Mouse (Mus musculus): ENCODE measurements around the gene Atp23. TPM values are rescaled to one million over a fixed set of nuclear protein-coding genes. Genes with fewer than 3 reads are reported as not detected.
A peak's percentile ranks its signal among the peaks of the same experiment; 100 is the strongest.
"Not testable (repeated sequence)": the region's sequence is repeated elsewhere in the genome, so short reads cannot be mapped to it uniquely, and the experiment has no call there.

The Atp23 gene
- polyA plus RNA-seq, 1 experiment from 2014 or later: 15.4 TPM

GRCm38 (mm10) chr10:126845309-126845911 lies 55.7 kb downstream of the Atp23 start:
- 14% methylated on average over 10 of the region's 10 CpGs for WGBS
- H3K36me3 ChIP-seq: no peaks in the 10 kb centered on the region; the same call in 1 of the 2 replicates
- no peak overlapping the region for H3K4me3 ChIP-seq
- peak overlapping the region; percentile 37 for H3K4me2 ChIP-seq
- H3K9me3 ChIP-seq: no peaks in the 10 kb centered on the region
- peak; percentile 81 for ATAC-seq (ENCODE audit: low FRiP score, low read depth)
- H3K4me1 ChIP-seq (replicated peaks): peaks cover 11% of the 10 kb centered on the region
- H3K27me3 ChIP-seq: no peaks in the 10 kb centered on the region
- H3K9ac ChIP-seq: no peak overlapping the region
- H3K27ac ChIP-seq (replicated peaks): peak overlapping the region; percentile 43

DNA sequence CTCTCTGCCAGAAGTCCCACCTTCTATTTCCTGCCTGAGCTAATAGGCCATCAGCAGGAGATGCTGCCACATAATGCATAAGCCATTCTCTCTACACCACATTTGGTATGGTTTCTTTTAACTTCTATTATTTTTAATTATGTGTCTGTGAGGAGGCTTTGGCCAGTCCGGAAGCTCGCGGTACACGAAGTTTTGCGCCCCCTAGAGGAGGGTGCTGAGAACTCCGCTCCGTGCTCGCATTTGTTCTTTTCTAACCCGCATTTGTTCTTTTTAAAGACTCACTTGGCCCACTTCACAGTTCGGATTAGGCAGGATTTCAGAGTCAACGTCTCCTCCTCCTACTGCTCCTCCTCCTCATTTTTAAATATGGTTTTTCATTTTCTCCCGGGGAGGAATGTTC lies 56.5 kb downstream of the Atp23 start:
- Histone ChIP-seq H3K4me3 (no peak overlapping the region), H3K27me3 (no peaks in the 10 kb centered on the region), H3K9me3 (no peaks in the 10 kb centered on the region), H3K27ac (replicated peaks) (no peak overlapping the region), H3K4me2 (no peak overlapping the region), H3K9ac (no peak overlapping the region), H3K4me1 (replicated peaks) (peaks cover 11% of the 10 kb centered on the region), H3K36me3 (no peaks in the 10 kb centered on the region; the same call in 1 of the 2 replicates)
- WGBS: 37% methylated on average over 12 of the region's 12 CpGs
- ATAC-seq (ENCODE audit: low FRiP score, low read depth): no peak

GRCm38 (mm10) chr10:126840266-126840665 lies 60.9 kb downstream of the Atp23 start:
- Histone ChIP-seq H3K9me3 (no peaks in the 10 kb centered on the region), H3K4me2 (no peak overlapping the region), H3K27ac (replicated peaks) (no peak overlapping the region), H3K9ac (no peak overlapping the region), H3K36me3 (no peaks in the 10 kb centered on the region; the same call in 1 of the 2 replicates), H3K4me3 (no peak overlapping the region), H3K27me3 (no peaks in the 10 kb centered on the region), H3K4me1 (replicated peaks) (peaks cover 2% of the 10 kb centered on the region; the same call in 1 of the 2 replicates)
- ATAC-seq (ENCODE audit: low FRiP score, low read depth): no peak

DNA sequence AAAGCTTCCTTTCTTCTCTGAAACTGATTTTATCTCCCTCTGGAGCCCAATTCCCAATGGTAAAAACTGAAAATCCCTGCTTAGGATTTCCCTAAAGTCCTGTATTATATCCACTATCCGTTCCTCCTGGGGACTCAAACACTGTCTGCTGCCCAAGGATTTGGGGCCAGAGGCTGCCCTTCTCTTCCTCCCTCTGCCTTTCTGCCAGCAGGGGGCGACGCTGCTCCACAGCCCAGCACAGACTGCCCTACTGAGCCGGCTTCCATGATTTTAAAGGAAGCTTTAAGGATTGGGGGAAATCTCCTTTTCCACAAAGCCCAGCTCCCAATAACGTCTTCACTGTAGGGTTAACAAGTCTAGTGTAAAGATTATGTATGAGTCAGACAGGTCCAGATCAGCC lies 68.1 kb downstream of the Atp23 start:
- peaks cover 10% of the 10 kb centered on the region; the same call in 1 of the 2 replicates for H3K4me1 ChIP-seq (replicated peaks)
- no peaks in the 10 kb centered on the region for H3K9me3 ChIP-seq
- H3K4me2 ChIP-seq: no peak overlapping the region
- WGBS: 27% methylated on average over 5 of the region's 5 CpGs
- no peak overlapping the region for H3K27ac ChIP-seq (replicated peaks)
- H3K4me3 ChIP-seq: no peak overlapping the region
- ATAC-seq (ENCODE audit: low FRiP score, low read depth): no peak
- no peaks in the 10 kb centered on the region for H3K36me3 ChIP-seq
- H3K27me3 ChIP-seq: no peaks in the 10 kb centered on the region
- H3K9ac ChIP-seq: no peak overlapping the region

GRCm38 (mm10) chr10:126831329-126831728 lies 69.8 kb downstream of the Atp23 start:
- H3K27me3 ChIP-seq: no peaks in the 10 kb centered on the region
- H3K9ac ChIP-seq: no peak overlapping the region
- no peak overlapping the region for H3K4me2 ChIP-seq
- ATAC-seq (ENCODE audit: low FRiP score, low read depth): no peak
- no peaks in the 10 kb centered on the region for H3K36me3 ChIP-seq
- WGBS: 88% methylated on average over 5 of the region's 5 CpGs
- H3K9me3 ChIP-seq: no peaks in the 10 kb centered on the region
- peaks cover 10% of the 10 kb centered on the region; the same call in 1 of the 2 replicates for H3K4me1 ChIP-seq (replicated peaks)
- H3K4me3 ChIP-seq: no peak overlapping the region
- H3K27ac ChIP-seq (replicated peaks): no peak overlapping the region

DNA sequence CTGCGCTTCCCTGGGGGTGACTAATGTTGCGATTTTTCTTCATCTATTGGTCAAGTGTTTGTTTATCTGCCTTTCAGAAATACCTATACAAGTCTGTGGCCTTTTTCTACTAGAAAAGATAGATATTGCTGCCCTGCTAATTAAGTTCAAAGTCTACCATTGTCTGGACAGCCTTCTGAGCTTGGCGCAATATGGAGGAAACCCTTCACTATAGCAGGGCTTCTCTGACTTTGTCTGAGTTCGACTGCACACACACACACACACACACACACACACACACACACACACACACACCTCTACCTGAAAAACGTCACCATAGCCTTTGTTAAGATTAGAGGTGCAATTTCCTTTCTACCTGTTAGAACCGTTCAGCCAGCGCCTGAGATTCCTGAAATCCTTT lies 72.5 kb downstream of the Atp23 start:
- Histone ChIP-seq H3K27ac (replicated peaks) (peak overlapping the region; percentile 47), H3K4me1 (replicated peaks) (peaks cover 10% of the 10 kb centered on the region; the same call in 1 of the 2 replicates), H3K9me3 (no peaks in the 10 kb centered on the region), H3K4me2 (peak overlapping the region; percentile 16; the same call in 1 of the 2 replicates), H3K9ac (no peak overlapping the region), H3K36me3 (no peaks in the 10 kb centered on the region), H3K27me3 (no peaks in the 10 kb centered on the region), H3K4me3 (no peak overlapping the region)
- WGBS: 58% methylated on average over 7 of the region's 7 CpGs
- peak; percentile 40; the same call in 1 of the 2 replicates for ATAC-seq (ENCODE audit: low FRiP score, low read depth)

DNA sequence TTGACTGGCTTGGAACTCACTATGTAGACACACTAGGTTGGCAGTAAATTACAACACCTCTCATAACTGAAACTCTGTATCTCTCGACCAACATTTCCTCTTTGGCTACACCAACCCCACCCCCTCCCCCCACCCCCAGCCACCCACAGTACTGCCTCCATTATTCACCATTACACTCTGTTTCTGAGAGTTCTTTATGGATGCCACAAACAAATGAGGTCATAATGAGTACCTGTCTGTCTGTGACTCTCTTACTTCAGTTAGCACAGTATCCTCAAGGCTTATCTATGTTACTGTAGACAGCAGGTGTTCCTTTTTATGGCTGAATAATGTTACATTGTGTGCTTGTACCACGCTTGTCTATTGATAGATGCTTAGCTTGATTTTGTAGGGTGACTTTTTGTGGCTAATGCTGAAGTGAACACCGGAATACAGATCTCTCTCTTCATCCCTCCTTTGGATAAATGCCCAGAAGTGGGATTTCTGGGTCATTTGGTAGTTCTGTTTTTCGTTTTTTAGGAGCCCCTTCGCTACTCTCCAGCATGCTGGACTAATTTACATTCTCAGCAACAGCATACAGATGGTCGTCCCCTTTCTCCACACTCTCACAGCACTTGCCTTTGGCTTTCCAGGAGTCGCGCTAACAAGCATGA lies 73.1 kb downstream of the Atp23 start:
- Histone ChIP-seq H3K4me1 (replicated peaks) (peaks cover 10% of the 10 kb centered on the region; the same call in 1 of the 2 replicates), H3K9ac (no peak overlapping the region), H3K36me3 (no peaks in the 10 kb centered on the region), H3K4me2 (peak overlapping the region; percentile 16; the same call in 1 of the 2 replicates), H3K9me3 (no peaks in the 10 kb centered on the region), H3K27ac (replicated peaks) (peak overlapping the region; percentile 47), H3K27me3 (no peaks in the 10 kb centered on the region), H3K4me3 (no peak overlapping the region)
- 24% methylated on average over 8 of the region's 8 CpGs for WGBS
- peak; percentile 85 for ATAC-seq (ENCODE audit: low FRiP score, low read depth)

DNA sequence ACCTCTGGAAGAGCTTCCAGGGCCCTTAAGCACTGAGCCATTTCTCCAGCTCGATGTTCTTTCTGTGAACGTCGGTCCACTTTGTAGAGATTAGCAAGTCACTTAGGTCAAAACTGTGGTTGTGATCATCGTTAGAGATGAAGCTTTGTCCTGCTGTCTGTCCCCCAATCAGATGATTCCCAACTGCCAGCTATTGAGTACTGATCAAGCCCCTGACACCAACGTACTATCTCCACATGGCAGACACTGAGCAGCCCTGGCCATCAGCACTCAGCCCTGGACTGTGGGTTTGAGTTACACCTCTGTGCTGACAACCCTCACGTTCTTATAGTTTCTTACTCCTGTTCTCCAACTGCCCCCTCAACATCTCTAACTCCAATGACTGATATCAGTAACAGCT lies 74.2 kb downstream of the Atp23 start:
- H3K27me3 ChIP-seq: no peaks in the 10 kb centered on the region
- ATAC-seq (ENCODE audit: low FRiP score, low read depth): no peak
- H3K9ac ChIP-seq: no peak overlapping the region
- H3K27ac ChIP-seq (replicated peaks): no peak overlapping the region
- no peaks in the 10 kb centered on the region for H3K36me3 ChIP-seq
- no peaks in the 10 kb centered on the region for H3K9me3 ChIP-seq
- H3K4me3 ChIP-seq: no peak overlapping the region
- 94% methylated on average over 6 of the region's 6 CpGs for WGBS
- peaks cover 14% of the 10 kb centered on the region; the same call in 1 of the 2 replicates for H3K4me1 ChIP-seq (replicated peaks)
- no peak overlapping the region for H3K4me2 ChIP-seq

GRCm38 (mm10) chr10:126826216-126826615 lies 74.9 kb downstream of the Atp23 start:
- 88% methylated on average over 8 of the region's 8 CpGs for WGBS
- not testable (repeated sequence) for H3K27me3 ChIP-seq; H3K4me2 ChIP-seq; H3K4me3 ChIP-seq; H3K36me3 ChIP-seq; H3K9ac ChIP-seq; ATAC-seq (ENCODE audit: low FRiP score, low read depth); H3K27ac ChIP-seq (replicated peaks); H3K9me3 ChIP-seq
- peaks cover 14% of the 10 kb centered on the region; the same call in 1 of the 2 replicates for H3K4me1 ChIP-seq (replicated peaks)

GRCm38 (mm10) chr10:126822418-126822817 lies 78.7 kb downstream of the Atp23 start:
- no peaks in the 10 kb centered on the region for H3K27me3 ChIP-seq
- H3K9me3 ChIP-seq: no peaks in the 10 kb centered on the region
- no peaks in the 10 kb centered on the region for H3K36me3 ChIP-seq
- no peak for ATAC-seq (ENCODE audit: low FRiP score, low read depth)
- H3K4me1 ChIP-seq (replicated peaks): 0 out of 2 replicates have a peak, but pooled peaks cover 4% of the 10 kb centered on the region
- WGBS: 65% methylated on average over 3 of the region's 3 CpGs
- H3K4me3 ChIP-seq: no peak overlapping the region
- H3K9ac ChIP-seq: no peak overlapping the region
- no peak overlapping the region for H3K4me2 ChIP-seq
- H3K27ac ChIP-seq (replicated peaks): no peak overlapping the region

All from hindbrain, embryonic 15.5 days (tissue).